Mouse (Mus musculus): ENCODE data around the gene C1qtnf5.
"Not testable (repeated sequence)": the region's sequence is repeated elsewhere in the genome, so short reads cannot be mapped to it uniquely, and the experiment has no call there.

C1qtnf5 gene

GRCm38 (mm10) chr9:44106596-44106995 is 449 bp upstream of the C1qtnf5 start:
- no peak for DNase-seq

- no peak for DNase-seq
Measured at GRCm38 (mm10) chr9:44107557-44108179, 623 bp downstream of the C1qtnf5 start.

GRCm38 (mm10) chr9:44108269-44109055 is 1.4 kb downstream of the C1qtnf5 start:
- no peak for DNase-seq

GRCm38 (mm10) chr9:44109360-44110095 is 2.5 kb downstream of the C1qtnf5 start:
- peak; percentile 82 for DNase-seq

GRCm38 (mm10) chr9:44111909-44112308 is 4.9 kb downstream of the C1qtnf5 start:
- not testable (repeated sequence) for DNase-seq

GRCm38 (mm10) chr9:44113105-44113789 is 6.2 kb downstream of the C1qtnf5 start, which contains the start of the genes Gm49380 and Rnf26:
TSS of gene Gm49380 (minus strand) at chr9:44113500.
TSS of gene Rnf26 (minus strand) at chr9:44113517.
- DNase-seq, result peak; percentile 97

GRCm38 (mm10) chr9:44114453-44114852 is 7.4 kb downstream of the C1qtnf5 start:
- no peak for DNase-seq

GRCm38 (mm10) chr9:44115599-44115998 is 8.6 kb downstream of the C1qtnf5 start:
- no peak for DNase-seq

GRCm38 (mm10) chr9:44116182-44116581 is 9.1 kb downstream of the C1qtnf5 start:
- no peak for DNase-seq

- no peak for DNase-seq
Measured at GRCm38 (mm10) chr9:44119011-44119410, 12.0 kb downstream of the C1qtnf5 start.

GRCm38 (mm10) chr9:44119948-44120465 is 13.0 kb downstream of the C1qtnf5 start:
- no peak for DNase-seq

GRCm38 (mm10) chr9:44124317-44124716 is 17.3 kb downstream of the C1qtnf5 start:
- no peak for DNase-seq

GRCm38 (mm10) chr9:44125026-44125425 is 18.0 kb downstream of the C1qtnf5 start:
- DNase-seq, result no peak

- DNase-seq, result peak; percentile 93
Measured at GRCm38 (mm10) chr9:44125546-44126428, 18.7 kb downstream of the C1qtnf5 start.

- DNase-seq, result no peak
Measured at GRCm38 (mm10) chr9:44126746-44127145, 19.7 kb downstream of the C1qtnf5 start.

GRCm38 (mm10) chr9:44127351-44127801 is 20.3 kb downstream of the C1qtnf5 start:
- peak; percentile 54 for DNase-seq

- DNase-seq, result no peak
Measured at GRCm38 (mm10) chr9:44129633-44130032, 22.6 kb downstream of the C1qtnf5 start.

GRCm38 (mm10) chr9:44130034-44130433 is 23.0 kb downstream of the C1qtnf5 start:
- DNase-seq, result peak; percentile 91

GRCm38 (mm10) chr9:44130581-44131275 is 23.7 kb downstream of the C1qtnf5 start:
- DNase-seq, result peak; percentile 77

- DNase-seq, result no peak
Measured at GRCm38 (mm10) chr9:44131276-44131590, 24.2 kb downstream of the C1qtnf5 start.

- DNase-seq, result no peak
Measured at GRCm38 (mm10) chr9:44132200-44132599, 25.2 kb downstream of the C1qtnf5 start.
